Mouse (Mus musculus): ENCODE measurements around the gene Arl5c.

Gene Arl5c

DNA sequence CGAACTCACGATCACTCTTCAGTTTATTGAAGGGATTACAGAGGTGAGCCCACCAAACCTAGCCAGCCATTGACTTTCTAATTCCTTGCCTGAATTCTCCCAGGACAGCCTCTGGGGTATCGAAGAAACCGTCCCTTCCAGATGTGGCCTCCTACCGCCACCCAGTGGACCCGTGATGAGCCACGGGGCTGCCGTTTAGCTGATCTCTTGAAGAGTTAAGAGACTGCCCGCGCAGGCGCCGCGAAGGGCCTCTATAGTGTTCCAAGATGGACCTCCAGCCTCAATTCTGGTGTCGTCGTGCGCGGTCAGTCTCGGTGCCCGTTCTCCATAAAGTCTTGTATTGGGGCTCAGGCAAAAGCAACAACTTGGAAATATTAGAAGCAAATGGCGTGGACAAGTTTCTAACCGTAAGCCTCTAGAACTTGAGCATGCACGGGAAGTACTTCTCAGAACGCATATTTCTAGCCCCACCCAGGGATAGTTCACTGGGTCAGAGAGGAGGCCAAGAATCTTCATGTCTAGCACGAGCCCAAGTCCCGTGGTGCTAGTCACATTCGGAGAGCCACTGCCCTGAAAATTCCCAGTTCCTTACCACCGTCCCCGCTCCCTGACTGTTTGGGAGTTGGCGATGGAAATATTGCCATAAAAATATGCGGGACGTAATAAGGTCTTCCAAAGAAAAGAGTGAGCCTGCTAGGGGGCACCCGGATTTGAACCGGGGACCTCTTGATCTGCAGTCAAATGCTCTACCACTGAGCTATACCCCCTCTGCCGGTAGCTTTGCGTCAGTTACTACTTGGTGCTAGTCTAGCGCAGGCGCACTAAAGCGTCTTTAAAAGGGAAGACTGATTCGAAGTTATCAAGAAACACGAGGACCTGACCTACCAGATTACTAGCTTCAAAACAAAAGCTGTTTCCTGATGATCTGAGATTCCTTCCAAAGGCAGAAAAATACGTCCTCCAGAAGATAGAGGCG is 8.1 kb downstream of the Arl5c start:
- DNase-seq: peak; percentile 98

DNA sequence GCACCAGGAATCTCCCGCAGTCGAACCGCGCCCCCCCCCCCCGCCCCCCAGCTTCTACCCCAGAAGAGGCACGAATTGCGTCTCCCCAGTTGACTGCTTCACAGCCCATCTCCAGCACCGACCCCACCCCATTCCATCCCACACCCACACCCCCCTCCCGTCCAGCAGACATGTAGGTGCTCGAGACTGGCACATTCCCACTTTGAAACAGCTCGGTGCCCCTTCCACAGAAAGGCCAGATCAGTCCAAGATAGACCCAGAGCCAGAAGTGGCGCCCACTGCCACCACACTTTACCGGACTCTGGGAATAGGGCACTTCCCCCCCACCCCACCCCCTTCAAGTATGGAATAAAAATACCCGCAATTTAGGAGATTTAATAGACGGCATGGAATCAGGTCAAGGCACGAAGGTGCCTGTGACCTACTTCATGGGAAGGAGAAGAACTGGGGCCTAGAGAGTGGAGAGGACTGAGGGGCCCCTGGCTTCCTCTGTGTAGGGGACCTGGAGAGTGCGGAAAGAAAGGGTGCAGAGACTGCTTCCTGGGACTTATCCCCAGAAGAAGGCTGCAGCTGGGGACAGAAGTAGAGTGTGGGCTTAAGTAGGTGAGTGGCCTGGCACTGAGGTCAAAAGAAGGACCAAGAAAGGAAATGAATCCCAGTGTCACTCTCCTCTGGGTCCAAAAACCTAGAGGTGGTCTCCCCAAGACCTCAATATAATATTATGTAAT is 9.1 kb downstream of the Arl5c start:
- no peak for DNase-seq

DNA sequence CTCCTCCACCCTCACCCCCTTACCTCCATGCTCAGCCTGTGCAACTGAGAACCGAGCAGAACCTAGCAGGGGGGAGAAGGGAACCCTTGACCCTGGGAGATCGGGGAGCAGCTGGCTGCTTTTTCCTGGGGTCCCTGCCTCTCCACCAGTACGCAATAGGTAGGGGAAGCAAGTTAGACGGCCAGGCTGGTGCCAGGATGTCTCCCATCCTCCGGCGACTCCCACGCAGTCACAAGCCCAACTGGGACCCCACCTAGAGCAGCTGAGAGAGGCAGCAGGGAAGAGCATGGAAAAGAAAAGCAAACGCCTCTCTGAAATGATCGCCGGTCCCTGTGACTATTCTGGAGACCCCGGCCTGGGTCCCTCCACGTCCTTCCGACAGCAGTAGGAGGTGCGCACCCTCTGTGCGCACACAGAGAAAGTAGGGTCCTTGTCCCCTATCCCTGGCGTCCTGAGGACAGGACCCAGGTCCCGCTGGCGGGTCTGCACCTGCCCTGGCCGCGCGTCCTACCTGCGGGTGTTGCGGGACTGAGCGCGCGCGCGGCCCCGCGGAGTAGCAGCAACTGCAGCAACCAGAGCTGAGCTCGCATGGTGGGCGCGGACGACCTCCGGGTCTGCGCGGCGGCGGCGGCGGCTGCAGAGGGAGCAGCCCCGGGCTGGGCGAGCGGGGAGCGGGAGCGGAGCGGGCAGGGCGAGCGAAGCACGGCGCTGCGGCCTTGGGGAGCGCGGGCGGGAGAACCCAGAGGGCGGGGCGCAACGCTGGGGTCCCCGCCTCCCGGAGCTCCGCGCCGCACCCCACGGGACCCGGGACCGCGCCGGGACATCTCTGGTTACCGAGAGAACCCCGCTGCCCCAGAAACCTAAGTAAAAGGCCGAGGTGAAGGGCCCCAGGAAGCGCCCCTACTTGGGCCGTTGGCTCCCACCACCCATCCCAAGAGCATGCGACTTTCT is 10.0 kb downstream of the Arl5c start, which contains the start of gene Plxdc1:
Gene Plxdc1, minus strand, starts transcription at position 718 of the 951 bp plus-strand sequence.
- no peak for DNase-seq

DNA sequence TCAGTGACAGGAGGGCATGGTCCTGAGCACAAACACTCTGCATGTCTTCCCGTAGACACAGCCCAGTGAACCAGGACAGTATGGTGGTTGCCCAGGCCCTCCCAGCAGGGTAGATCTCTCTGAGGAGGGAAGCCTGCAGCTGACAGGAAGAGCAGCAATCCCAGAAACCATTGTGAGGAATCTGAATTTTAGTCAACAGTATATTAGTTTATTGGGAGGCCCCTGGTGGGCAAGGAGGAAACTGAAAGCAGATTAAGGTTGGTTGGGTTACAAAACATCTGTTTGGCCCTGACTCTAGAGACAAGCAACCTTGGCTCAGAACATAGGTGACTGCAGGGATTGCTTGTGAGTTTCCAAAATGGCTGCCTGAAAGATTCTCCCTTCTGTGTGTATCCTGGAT is 12.0 kb downstream of the Arl5c start:
- DNase-seq: no peak

DNA sequence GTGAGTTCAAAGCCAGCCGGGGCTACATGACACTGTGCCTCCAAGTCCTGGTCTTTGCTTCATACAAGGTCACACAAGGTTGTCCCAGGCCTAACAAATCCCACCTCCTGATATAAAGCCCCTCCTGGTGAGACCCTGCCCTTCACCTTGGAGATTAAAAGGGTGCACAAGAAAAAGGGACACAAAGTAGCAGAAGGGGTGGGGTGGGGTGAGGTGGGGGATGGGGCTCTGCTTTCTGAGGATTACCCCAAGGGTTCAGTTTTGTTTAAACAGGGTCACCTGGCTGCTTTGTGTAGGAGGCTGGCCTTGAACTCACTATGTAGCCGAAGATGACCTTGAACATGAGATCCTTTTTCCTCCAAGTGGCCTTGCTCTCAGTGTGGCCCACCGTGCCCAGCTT is 12.5 kb downstream of the Arl5c start:
- DNase-seq: no peak

DNA sequence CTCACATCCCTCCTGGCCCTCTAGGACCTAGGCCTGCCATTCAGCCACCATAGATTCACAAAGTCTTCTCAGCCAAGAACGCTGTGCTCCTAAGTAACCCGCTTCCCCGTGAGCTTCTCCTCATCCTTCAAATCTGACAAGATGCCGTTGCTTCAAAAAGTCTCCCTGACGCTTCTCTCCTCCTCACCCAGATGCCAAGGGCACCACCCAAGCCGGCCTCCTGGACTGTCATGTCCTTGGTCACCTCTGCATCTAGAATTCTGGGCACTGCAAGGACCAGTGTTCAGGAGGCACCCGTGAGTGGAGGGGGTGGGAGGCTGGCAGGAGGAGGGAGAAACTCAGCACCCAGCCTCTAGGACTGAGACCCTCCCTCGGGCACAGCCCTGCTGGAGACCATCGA is 13.3 kb downstream of the Arl5c start:
- no peak for DNase-seq

DNA sequence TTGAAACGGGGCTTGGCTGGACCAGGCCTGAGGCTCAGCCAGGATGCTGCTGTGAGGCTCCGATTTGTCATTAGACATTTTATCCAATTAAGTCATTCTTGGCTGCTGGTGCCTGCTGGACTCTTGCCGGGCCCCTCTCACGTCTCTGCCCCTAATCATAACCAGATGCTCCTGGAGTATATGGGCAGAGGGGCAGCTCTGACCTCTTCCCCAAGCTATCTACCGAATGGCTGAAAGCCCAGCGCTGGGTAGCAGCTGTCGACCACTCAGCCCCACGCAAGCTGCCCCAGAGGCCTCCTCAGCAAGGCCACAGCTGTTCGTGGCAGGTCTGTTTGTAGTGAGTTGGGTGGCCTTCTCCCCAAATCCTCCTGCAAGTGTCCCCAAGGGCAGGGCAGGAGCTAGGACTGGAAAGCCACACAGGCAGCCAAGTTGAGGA is 15.4 kb downstream of the Arl5c start:
- no peak for DNase-seq

DNA sequence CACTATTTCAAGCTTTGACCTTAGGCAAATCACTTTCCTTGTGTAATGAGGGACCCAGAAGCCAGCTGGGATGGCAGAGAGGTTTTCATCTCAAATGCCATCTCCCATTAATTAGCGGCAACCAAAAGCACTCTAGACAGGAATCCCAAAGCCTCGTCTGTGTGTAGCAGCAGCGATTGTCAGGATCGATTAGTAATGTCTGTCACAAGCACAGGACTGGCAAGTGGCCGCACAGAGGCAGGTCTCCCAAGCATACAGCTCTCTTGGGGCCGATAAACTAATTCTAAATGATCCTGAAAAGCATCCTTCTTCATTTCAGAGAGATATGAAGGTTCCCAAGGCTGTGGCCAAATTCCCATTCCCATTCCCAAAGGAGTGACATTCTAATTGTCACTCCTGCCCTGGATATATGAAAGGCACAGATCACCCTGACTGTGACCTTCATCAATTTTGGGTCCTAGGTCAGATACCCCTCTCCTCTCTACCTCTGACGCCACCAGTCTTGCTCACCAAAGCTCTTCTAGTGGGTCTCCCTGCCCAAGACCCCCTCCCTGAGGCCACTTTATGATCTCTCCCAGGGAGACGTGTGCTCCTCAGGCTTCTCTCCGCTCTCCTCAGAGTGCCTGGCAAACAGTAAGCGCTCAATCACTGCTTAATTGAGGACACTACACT is 16.0 kb downstream of the Arl5c start:
- no peak for DNase-seq

DNA sequence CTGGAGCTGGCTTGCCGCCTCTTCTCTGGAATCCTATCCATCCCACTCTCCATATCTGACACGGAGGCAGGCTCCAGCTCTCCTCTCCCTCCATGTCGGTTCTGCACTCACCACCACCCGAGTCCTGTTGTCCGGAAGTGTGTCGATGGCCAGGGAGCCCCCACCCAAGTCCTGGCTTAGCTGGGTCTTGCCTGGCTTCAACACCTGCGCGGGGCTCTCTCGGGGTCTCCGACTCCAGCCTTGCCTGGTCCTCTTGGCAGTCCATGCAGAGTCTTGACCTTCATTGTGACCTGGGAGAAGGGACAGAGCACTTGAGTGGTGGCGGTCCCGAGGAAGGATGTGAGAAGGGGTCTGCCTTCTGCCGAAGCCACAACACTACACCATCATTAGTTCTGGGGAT is 17.6 kb downstream of the Arl5c start:
- DNase-seq: no peak

DNA sequence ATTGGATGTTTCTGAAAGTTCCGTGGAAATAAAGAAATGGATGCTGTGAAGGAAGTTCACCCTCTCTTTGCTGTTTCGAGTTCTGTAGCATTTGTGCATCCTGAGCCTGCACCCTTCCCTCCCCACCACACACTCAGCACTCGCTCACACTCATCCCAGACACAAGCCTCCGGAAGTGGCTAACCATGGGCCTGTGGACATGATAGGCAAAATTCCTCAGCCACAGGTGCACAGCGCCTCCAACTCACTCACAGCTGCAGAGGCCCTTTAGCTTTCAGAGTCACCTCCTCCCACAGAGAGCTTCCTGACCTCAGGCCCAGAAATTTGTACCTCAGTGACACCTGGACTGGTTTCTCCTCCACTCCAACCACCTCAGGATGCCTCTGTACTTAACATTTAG is 18.2 kb downstream of the Arl5c start:
- no peak for DNase-seq

DNA sequence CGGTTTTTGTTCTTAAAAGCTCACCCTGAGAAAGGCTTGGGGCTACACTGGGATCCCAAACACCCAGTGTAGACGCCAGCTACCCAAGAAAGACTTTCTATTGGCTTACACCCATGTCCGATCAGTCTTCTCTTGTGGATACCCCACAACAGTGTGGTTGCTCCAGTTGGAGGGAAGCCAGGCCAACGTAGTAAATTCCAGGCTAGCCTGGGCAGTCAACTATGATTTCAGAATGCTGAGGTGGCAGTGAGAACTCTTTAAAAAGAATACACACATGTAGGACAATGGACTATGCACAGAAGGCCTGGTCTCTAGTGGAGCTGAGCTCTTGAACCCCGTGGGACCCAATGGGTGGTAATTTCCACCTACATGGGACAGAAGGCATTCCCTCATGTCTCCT is 21.2 kb downstream of the Arl5c start:
- peak; percentile 50 for DNase-seq

DNA sequence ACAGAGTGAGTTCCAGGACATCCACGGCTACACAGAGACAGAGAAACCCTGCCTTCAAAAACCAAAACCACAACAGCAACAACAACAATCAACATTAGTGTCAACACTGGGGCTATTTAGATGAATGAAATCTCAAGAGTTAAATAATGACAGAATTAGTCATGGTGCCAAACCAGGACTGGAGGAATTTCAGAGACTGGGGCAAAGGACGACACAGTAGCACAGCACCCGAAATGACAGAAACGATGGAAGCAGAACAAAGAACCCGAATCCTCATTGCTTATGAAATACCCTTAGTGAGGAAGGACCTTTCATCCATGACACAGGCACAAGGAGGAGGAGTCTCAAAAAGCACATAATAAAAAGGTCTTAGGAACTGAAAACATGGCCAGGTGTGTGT is 21.8 kb downstream of the Arl5c start:
- peak; percentile 67 for DNase-seq

DNA sequence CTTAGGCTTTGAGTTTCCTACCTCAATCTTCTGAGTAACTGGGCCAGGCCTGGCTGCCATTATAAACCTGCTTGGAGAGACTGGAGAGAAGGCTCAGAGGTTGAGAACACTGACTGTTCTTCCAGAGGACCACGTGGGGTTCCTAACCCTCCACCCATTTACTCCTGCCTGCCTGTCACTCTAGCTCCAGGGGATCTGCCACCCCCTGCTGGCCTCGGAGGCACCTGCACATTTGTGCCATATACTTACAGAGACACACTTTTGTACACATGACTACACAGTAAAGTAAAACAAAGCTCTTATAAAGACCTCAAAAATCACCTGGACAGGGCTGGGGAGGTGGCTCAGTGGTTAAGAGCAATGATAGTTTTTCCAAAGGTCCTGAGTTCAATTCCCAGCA is 23.5 kb downstream of the Arl5c start:
- DNase-seq: no peak

DNA sequence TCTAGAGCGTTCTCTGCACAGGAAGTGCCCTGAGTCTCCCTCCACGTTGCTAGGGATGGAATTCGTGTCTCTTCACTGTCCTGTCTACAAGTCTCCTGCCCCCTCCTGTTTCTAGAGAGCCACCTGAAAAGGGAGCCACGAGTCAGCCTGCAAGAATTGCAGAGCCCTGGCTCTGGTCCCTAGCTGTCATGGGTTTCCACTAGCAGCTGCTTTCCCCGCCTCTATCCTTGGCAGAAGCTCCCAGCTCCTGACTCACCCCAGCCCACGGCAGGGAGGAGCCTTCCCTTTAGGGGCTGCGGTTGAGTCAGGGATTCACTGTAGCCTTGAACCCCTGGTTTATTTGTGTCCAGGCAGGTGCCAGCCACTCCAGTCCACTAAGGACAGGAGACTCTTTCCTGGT is 24.7 kb downstream of the Arl5c start:
- no peak for DNase-seq

DNA sequence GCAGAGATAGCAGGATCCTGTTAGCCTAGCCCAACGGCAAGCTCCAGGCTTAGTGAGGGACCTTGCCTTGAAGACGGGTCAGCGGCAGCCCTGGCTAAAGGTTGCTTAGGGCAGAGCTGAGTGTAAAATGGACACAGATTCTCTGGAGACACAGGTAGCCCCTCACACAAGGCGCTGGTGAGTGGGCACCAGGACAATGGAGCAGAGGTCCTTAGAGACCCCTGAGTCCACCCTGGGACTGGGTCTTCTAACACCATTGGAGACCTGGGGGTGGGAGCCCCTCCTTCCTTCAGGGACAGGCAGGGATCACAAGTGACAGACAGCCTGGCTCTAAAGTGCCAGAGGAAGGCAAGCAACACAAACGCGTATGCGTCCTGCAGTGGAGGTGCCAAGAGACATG is 25.2 kb downstream of the Arl5c start:
- DNase-seq: no peak

DNA sequence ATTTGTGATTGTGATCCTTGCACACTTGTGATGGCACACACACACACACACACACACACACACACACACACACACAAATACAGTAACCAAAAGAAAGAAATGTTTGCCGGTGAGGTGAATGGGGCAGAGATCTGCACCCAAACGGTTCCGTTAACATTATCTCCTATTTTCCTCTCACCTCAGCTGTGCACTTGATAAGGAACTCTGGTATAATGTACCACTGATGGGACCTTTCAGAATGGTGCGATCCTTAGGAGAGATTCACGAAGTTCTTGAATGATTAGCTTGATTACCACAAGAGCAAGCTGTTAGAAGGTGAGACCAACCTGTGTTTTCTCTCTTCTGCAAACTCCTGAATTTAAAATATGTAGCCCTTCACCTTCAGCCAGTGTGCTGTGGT is 27.6 kb downstream of the Arl5c start:
- DNase-seq: no peak

DNA sequence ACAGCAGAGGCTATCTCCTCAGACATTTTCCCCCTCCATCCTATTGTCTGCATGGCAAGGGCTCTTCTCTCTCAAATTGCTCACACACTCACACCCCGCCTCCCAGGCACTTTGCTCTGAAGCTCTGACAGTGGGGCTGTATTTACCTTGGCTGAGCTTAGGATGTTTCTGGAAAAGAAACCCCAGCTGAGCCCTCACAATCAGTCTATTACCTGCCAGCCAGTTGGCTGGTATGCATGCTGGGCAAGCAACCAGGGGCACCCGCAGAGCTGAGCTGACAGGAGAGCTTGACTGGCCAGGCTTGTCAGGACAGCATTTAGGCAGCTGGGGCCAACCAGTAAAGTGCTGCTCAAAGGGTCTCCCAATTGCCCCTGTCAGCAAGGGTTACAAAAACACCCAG is 28.9 kb downstream of the Arl5c start:
- DNase-seq: no peak

DNA sequence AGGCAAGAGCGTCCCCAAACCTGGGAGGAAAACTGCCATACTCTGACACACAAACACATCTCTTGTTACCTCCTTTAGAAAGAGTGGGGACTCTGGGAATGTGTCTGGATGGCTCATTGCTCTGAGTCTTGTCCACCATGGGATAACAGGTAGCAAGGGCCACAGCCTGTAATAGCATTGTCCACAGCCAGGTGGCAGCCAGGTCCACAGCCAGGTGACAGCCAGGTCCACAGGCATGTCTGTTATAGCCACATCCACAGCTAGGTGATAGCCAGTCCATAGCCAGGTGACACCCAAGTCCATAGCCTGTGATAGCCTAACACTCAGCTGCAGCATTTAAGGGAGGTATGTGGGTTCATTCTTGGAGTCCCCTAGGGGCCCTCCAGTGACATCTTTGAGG is 35.1 kb downstream of the Arl5c start:
- peak; percentile 39 for DNase-seq

DNA sequence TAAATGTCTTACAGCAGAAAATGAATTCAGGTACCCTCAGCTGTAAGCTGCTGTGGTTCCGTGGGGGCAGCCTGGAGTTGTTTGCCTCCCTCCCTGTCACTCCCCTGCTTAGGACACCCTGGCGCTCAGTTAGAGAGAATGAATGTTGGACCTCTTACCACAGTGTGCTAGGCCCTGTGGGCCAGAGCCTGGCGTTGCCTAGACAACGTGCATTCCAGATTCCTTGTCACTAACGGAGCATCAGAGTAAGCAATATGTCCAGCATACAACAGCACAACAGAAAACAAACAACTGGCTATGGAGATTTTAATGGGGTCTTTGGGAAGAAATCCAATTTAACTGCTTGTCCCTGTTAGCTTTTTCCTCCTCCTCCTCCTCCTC is 36.7 kb downstream of the Arl5c start:
- no peak for DNase-seq

DNA sequence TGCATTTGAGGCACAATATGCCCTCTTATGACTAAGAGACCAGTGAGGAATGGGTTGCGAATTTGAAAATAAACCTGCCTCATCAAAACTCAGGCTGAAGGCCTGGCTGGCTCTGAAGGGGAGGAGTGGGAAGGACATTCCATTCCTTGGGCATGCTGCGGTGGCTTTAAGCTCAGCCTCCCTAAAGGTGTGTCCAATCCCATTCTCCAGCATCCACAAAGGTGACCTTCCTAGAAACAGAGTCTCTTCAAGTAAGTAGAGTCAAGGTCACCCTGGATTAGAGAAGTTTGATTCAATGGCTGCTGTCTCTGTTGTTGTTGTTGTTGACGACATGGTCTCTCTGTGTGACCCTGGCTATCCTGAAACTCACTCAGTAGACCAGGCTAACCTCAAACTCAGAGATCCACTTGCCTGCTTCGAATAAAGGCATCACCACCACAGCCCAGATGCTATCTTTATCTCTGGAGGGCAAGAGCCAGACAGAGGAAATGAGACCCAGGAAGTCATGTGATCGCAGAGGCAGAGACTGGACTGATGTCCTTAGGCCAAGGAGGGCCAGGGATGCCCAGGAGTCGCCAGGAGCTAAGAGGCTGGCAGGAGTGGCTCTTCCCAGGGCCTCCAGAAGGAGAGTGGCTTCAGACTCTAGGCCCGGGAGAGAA is 37.2 kb downstream of the Arl5c start:
- no peak for DNase-seq

DNA sequence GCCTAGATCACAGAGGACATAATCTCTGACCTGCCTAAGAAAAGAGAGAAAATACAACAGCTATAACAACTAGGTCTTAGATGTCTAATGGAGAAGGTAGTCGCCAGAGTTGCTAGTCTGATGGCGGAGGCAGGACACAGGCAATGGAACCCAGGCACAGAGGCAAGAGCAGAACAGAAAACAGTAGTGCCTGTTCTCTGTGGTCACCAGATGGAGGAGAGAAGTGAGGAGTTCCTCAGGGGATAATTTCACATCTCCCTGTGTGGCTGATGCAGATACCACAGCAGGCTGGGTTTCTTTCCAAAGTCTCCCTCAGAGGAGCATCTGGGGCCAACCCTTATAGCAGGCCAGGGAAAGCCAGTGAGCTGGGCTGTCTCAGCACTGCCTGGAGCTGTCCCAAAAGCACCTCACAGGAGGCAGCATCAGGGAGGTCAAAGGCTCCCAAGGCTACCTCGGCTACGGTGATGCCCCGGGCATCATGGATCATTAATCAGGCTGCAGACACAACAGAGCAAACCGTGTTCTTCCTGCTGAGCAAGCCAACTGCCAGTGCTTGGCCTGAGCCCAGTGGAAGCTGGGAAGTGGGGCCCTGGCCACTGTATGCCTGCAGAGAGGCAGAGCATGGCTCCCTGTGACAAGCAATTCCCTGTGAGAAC is 38.9 kb downstream of the Arl5c start:
- DNase-seq: peak; percentile 94
